Mouse (Mus musculus) cerebellum, adult 18-20 months (tissue): ENCODE results near the gene Fam208a.

Source experiments
- DNase-seq, 2 experiments: peaks; one replicate each; pipeline ENCODE4 v3.0.0; 2021

The Fam208a gene

GRCm38 (mm10) chr14:27428573-27428972 is at the start of gene Fam208a:
Fam208a (plus strand) TSS chr14:27428834.
- peak; percentile 94 to 95 for DNase-seq

- no peak for DNase-seq
These were observed 49.2 kb upstream of the Fam208a start for GRCm38 (mm10) chr14:27379404-27379803.

GRCm38 (mm10) chr14:27381459-27381858 is 47.2 kb upstream of the Fam208a start:
- no peak for DNase-seq

GRCm38 (mm10) chr14:27383321-27383830 is 45.3 kb upstream of the Fam208a start:
- DNase-seq, result no peak

GRCm38 (mm10) chr14:27384143-27384542 is 44.5 kb upstream of the Fam208a start:
- DNase-seq, result no peak

- no peak for DNase-seq
These were observed 40.0 kb upstream of the Fam208a start for GRCm38 (mm10) chr14:27388616-27389015.

GRCm38 (mm10) chr14:27389722-27390121 is 38.9 kb upstream of the Fam208a start:
- DNase-seq, result no peak

- DNase-seq, result no peak
These were observed 38.0 kb upstream of the Fam208a start for GRCm38 (mm10) chr14:27390663-27391062.

- no peak for DNase-seq
These were observed 36.8 kb upstream of the Fam208a start for GRCm38 (mm10) chr14:27391776-27392308.

- DNase-seq, result no peak
These were observed 36.0 kb upstream of the Fam208a start for GRCm38 (mm10) chr14:27392660-27393059.

GRCm38 (mm10) chr14:27393806-27394205 is 34.8 kb upstream of the Fam208a start:
- DNase-seq, result no peak

GRCm38 (mm10) chr14:27396424-27396823 is 32.2 kb upstream of the Fam208a start:
- no peak for DNase-seq

- no peak for DNase-seq
These were observed 31.1 kb upstream of the Fam208a start for GRCm38 (mm10) chr14:27397526-27397925.

GRCm38 (mm10) chr14:27400495-27400894 is 28.1 kb upstream of the Fam208a start:
- DNase-seq, result no peak

- DNase-seq, result no peak
These were observed 26.8 kb upstream of the Fam208a start for GRCm38 (mm10) chr14:27401717-27402278.

- no peak for DNase-seq
These were observed 26.0 kb upstream of the Fam208a start for GRCm38 (mm10) chr14:27402332-27403250.

GRCm38 (mm10) chr14:27405452-27405851 is 23.2 kb upstream of the Fam208a start:
- DNase-seq, result no peak

GRCm38 (mm10) chr14:27405947-27406346 is 22.7 kb upstream of the Fam208a start:
- DNase-seq, result no peak

GRCm38 (mm10) chr14:27408240-27408639 is 20.4 kb upstream of the Fam208a start:
- no peak for DNase-seq

GRCm38 (mm10) chr14:27409662-27410061 is 19.0 kb upstream of the Fam208a start:
- DNase-seq, result no peak

- no peak for DNase-seq
These were observed 17.1 kb upstream of the Fam208a start for GRCm38 (mm10) chr14:27411492-27411891.

- DNase-seq, result no peak
These were observed 15.9 kb upstream of the Fam208a start for GRCm38 (mm10) chr14:27412699-27413098.

- DNase-seq, result peak; percentile 29 to 33
These were observed 14.7 kb upstream of the Fam208a start for GRCm38 (mm10) chr14:27413961-27414360.

GRCm38 (mm10) chr14:27420816-27421215 is 7.8 kb upstream of the Fam208a start:
- no peak for DNase-seq
